Mouse (Mus musculus) CD4-positive, CD25-positive, alpha-beta regulatory T cell, adult 4 months (primary cell): ENCODE measurements around the gene Prkaca. TPM values are rescaled to one million over a fixed set of nuclear protein-coding genes. Genes with fewer than 3 reads are reported as not detected.

Experiments used
- ATAC-seq: one replicate; pipeline ENCODE4 v1.8.0; 2017
- polyA plus RNA-seq, 2 experiments: library from polyadenylated mRNA; unstranded; fragments of 100-300 nt; shearing (Covaris generic); gene quantifications; one replicate each; pipeline ENCODE4 v1.2.1; 2017

The Prkaca gene
- polyA plus RNA-seq, result 10 to 100 TPM in 1 of 2 experiments, 1 to 10 TPM in 1; 9.5 to 15.4 TPM

DNA sequence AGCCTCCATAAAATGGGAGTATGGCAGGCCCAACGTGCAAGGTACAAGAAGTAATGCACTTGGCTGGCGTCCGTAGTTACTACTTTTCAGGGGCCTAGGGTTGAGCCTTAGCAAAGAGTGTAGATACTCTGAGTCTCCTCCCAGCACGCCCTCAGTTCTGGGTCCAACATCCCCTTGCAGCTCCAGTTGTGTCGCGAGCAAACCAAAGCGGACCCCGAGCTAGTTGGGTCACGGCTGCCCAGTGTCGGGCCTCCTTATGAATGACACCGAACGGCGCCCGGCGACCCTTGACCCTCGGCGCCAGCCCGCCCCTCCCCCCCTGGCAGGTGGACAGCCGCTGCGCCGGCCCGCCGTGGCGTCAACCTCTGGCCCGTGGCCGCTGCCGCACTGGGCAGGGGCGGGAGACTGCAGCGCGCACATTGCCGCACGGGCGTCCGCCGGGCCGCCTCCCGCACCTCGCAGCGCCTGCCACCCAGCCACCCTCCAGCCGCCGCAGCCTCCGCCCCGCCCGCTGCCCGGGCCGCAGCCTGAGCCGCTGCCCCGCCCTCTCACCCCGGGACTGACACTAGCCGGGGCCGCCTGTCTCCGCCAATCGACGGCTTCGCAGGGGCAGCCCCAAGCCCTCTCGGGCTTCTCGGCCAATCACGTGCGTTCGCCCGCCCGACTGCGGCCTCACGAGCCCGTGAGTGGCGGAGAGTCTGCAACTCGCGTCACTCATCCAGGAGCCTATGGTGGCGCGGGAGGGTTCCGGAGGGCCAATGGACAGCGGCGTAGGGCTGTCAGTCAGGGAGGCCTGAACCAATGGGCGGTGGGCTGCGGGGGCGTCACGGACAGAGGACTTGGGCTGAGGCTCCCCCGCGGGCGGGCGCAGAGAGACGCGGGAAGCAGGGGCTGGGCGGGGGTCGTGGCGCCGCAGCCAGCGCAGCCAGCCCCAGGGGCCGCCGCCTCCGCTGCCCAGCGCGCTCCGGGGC lies at the start of gene Prkaca:
Gene Prkaca, plus strand, starts transcription at position 844 of the 971 bp plus-strand sequence.
- ATAC-seq, result peak; percentile 99

DNA sequence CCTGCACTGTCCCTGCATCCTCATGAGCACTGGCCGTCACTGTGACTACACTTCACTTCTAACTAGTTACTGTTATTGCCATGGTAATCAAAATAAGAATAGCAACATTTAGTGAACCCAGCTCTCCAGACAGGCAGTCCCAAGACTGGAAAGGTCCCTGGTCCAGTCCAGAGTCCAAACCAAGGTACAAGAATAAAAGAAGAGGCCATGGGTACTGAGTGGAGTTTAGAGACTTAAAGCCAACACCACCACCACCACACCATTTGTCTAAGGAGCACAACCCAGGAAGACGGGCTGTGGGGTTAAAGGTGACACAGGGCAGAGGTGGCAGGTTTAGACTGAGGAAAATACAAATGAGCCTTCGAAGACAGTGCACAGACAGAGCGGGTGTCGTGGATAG lies 48.2 kb upstream of the Prkaca start:
- ATAC-seq, result no peak

DNA sequence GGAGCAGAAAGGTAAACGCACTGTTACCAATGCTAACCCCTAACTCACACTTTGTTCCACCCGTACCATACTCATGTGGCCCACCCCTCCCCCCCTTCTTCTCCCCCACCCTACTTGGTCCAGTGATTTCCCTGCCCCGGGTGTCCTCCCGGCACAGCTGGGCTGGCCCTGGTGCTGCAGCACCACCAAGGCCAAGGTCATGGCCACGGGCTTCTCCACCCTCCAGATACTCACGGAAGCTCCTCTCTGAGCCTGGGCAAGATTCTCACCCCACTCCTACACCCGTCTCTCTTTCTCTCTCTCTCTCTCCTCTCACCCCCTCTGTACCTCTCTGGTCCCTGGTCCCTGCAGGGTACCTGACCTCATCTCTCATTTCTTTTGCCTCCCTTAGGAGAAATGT lies 46.5 kb upstream of the Prkaca start:
- ATAC-seq, result no peak

DNA sequence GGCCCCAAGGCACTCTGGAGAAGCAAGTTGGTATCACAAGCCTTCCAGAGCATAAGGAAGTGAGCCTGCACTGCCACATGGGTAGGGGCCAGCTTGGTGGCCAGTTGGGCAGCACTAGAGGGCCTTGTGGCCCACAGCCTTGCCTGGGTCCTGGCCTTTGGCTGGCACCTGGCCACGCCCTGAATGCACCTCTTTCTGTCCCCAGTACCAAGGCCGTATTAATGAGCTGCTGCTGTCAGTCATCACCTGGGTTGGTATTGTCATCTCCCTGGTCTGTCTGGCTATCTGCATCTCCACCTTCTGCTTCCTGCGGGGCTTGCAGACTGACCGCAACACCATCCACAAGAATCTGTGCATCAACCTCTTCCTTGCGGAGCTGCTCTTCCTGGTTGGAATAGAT lies 38.6 kb upstream of the Prkaca start:
- no peak for ATAC-seq

DNA sequence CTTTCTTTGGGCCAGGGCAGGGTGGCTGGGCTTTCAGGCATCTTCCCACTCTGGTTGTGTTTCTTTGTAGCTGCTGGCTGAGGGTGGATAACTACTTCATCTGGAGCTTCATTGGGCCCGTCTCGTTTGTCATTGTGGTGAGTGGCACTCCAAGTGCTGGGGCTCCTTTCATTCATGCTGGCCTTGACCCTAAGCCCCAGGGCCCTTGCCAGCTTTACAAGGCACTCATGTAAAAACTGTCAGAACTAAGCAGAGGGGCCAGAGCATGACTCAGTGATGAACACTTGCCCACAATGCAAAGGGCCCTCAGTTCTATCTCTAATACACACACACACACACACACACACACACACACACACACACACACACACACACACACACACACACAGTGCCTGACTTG lies 37.8 kb upstream of the Prkaca start:
- no peak for ATAC-seq

DNA sequence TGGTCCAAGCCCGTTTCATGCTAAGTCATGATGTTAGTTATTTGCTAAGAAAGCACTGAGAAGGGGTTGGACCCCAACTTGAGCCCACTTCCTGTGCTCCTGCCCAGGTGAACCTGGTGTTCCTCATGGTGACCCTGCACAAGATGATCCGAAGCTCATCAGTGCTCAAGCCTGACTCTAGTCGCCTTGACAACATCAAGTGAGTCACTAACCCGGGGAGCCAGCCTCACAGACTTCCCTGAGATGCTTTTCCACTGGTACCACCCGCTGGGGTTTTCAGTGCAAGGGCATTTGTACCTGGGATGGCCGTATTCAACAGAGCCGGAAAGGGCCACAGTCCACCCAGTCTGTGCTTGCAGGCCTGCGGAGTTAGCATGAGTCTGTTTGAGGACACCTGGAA lies 37.4 kb upstream of the Prkaca start:
- no peak for ATAC-seq

DNA sequence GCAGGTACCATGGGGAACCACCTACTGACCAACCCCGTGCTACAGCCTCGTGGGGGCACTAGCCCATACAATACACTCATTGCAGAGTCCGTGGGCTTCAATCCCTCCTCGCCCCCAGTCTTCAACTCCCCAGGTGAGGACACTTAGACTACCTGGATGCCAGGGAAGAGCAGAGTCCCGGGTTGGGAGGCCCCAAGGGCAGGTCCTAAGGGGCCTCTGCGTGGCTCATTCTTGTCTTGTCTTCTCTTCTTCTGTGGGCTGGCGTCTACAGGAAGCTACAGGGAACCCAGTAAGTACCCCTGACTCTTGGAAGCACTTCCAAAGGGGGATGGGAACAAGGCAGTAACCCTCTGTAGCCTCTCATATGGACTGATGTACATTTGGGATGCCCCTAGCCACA lies 35.1 kb upstream of the Prkaca start:
- ATAC-seq, result no peak

DNA sequence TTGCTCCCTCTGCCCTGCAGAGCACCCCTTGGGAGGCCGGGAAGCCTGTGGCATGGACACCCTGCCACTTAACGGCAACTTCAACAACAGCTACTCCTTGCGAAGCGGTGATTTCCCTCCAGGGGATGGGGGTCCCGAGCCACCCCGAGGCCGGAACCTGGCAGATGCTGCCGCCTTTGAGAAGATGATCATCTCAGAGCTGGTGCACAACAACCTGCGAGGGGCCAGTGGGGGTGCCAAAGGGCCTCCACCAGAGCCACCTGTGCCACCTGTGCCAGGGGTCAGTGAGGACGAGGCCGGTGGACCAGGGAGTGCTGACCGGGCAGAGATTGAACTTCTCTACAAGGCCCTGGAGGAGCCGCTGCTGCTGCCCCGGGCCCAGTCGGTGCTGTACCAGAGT lies 34.5 kb upstream of the Prkaca start:
- no peak for ATAC-seq

DNA sequence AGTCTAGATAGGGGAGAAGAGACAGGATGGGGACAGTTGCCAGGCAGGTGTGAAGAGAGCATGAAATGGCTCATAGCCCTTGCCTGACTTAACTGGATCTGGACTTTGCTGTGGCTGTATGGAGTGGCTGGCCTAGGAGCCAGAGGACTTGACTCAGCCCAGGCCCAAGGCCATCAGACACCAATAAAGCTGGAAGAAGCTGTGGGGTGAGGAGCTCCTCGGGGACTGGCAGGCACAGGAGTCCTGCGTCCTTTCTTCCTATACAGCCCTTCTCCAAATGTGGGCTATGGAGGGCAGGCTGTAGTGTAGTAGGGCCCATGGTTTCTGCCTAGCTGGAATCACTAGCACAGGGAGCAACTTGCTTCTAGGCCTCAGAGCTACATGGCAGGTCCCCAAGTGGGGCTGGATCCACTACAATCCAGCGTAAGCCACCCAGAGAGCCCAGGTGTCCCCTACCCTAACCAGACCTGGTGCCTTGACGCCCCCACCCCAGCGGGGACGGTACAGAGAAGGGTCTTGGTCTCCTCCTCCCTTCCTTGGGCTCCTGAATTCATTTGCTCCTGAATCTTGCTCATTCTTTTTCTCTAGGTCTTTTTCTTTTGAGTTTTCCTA lies 31.6 kb upstream of the Prkaca start:
- ATAC-seq, result no peak

DNA sequence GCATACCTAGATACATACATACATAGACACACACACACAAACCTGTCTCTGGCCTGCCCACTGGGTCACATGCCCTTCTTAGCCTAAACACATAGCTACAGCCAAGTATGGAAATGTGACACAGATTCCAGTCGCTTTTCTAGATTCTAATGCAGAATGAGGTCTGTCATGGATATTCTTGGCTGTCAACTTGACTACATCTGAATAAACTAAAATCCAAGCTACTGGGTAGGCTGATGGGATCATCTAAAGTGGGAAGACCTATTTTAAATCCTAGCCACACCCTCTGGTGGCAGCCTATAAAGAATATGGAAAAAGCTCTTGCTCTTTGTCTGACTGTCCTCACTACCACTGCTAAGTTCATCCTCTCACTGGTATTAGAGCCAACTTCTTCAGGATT lies 30.3 kb upstream of the Prkaca start:
- no peak for ATAC-seq

DNA sequence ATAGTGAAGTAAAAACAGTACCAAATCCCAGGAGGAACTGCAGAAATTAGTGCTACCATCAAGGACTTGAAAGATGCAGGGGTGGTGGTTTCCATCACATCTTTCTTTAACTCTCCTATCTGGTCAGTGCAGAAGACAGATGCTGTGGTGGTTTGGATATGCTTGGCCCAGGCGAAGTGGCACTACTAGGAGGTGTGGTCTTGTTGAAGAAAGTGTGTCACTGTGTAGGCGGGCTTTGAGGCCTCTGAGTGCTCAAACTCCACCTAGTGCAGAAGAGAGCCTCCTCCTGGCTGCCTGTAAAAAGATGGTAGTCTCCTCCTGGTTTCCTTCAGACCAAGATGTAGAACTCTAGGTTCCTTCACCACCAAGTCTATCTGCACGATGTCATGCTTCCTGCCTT lies 27.3 kb upstream of the Prkaca start:
- ATAC-seq, result no peak

DNA sequence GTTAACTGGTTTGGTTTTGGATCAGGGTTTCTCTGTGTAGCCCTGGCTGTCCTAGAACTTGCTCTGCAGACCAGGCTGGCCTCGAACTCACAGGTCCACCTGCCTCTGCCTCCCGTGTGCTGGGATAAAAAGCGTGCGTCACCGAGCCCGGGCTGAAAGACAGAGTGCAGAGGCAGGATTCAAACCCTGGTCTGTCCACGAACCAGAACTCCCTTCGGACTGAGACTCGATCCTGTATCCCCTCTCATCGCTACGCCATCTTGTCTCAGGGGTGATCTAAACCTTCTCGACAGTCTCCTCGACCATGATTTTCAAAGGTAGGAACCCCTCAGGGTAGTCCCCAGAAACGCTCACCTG lies 18.1 kb upstream of the Prkaca start:
- ATAC-seq, result no peak

DNA sequence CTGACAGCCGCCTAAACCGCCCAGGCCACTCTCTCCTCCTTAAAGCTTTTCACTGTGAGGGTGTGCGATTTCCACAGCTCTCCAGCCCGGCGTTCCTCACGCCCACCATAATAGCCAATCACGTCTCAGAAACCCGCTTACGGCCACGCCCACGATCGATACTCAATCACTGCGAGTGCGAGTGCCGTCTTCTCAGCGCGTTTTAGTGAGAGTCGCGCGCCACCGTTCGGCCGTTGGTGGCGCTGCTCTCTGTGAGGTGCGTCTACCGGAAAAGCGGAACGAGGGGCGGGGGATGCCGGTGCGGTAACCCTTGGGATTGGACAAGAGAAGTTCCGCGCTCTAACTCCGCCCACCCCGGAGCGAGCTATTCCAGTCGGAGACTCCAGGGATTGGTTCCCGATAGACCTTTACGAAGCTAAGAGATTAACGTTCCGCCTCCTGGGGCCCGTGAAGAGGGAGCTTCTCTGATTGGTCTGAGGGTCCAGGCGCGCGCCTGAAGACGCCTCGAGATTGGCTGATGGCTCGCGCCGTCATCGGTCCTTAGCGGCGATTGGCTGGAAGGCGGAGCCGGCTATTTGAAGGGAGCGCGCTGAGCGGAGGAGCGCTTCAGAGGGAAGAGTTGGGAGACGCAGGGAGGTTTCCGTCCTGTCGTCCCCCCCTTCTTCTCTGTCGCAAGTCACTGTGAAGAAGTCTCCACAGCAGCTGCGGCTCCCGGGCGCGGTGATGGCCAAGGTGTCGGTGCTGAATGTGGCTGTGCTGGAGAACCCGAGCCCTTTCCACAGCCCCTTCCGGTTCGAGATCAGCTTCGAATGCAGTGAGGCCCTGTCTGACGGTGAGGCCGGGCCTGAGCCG lies 17.5 kb upstream of the Prkaca start, which contains the start of the genes Gm10644 and Asf1b:
Gene Gm10644, minus strand, starts transcription at position 100 of the 852 bp plus-strand sequence.
Gene Asf1b, plus strand, starts transcription at position 402 of the 852 bp plus-strand sequence.
- peak; percentile 91 for ATAC-seq

DNA sequence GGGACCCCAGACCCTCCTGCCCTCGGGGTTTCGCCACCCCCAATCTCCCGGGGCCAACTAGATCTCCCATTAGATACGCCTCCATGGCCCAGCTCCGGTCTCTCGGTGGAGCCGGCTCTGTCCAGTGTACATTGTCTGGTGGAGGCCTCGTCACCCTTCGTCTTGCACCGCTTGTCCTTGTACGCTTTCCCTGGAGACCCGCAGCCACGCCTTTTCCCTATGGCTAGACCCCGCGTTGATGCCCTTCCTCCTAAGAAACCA lies 16.9 kb upstream of the Prkaca start:
- ATAC-seq, result no peak

DNA sequence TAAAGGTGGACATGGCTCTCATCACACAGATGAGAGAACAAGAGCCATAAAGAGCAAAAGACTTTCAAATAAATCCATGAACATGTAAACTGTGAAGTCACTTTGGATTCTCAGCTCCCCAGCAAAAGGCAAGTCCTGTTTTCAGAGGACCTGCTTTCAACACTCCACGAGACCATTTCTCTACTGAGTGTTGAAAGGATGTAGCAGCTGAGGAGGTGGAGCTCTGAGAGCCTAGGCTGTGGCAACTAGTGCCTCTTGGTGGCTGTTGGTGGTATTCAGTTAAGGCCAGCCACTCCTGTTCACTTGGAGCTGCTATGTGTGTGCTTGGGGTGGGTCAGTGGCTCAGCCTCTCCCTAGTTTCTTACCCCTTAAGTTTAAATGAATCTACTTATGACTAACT lies 16.0 kb upstream of the Prkaca start:
- ATAC-seq, result no peak

DNA sequence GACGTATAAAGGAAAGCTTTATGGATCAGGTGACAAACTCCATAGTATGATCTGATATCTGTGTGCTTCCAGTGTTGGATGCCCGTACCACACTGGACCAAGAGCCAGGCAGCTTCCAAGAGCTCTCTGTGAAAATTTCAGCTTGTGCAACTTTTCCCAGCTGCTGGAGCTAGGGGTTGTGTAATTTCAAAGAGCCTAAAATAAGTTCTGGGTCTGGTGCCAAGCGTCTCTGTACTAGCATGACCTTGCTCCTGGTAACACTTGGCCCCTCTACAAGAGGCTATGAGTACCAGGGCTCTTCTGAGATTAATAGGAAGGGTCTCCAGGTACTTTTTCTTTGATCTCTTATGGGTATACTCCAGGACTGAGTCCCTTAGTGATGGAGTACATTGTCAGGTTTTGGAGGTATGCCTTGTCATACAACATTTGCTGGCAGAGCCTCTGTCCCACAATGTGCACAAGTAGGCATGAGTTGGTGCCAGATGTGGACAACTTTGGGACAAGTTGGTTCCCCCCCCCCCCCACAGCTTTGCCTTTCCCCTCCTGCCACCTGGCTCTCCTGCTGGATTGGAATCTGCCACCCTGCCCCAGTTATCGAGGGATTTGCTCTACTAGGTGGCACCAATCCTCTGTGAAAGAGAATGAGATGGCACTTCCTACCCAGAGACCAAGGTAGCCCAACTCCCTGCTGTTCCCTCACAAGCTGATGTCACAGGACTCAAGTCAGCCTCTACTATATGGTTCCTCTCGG lies 8.6 kb upstream of the Prkaca start:
- no peak for ATAC-seq

DNA sequence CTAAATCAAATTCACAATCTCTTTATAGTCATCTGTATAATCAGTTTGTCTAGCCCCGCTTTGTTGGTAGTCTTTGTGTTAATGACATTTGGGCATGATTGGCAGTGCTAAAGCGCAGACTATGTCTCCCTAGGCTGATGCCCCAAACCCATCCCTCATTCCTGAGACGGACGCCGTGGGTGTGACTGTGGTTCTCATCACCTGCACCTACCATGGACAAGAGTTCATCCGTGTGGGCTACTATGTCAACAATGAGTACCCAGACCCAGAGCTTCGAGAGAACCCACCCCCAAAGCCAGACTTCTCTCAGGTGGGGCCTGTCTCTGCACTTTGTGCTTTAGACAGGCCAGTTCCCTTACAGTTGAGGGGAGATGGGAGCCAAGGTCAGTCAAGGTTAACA lies 5.1 kb upstream of the Prkaca start:
- ATAC-seq, result no peak

DNA sequence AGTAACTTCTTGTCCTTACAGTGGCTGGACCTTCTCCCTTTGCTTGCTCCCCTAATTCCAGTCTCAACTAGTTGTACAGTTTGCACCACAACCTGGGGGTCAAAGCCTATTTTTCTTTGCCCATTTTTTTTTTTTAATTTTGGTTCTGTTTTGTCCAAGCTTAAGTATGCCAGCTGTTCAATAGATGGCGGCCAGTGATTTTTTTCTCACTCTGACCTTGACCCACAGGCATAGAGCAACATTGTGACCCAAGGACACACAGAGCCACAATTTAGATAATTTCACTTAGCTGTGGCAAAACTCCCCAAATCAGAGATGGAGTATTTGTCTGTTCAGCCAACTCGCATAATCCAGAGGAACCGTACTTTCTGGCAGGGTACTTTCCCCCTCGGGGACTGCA lies 1.7 kb upstream of the Prkaca start:
- ATAC-seq, result no peak

DNA sequence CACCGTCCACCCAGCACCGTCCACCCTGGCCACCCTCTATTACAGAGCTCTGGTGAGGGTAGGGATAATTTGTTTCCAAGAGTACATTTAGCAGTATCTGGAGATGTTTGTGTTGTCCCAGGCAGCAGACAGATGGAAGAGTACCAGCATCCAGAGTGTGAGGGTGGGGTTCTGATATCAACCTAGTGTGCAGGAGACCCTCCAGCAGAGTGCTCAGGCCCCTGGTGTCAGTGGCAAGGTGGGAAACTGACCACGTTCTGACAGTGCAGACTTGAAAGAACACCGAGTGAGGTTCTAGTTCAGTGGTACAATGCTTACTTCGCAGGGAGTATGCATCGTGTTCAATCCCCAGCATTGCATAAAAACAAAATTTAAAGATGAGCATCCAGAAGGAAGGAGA lies 1.1 kb upstream of the Prkaca start:
- ATAC-seq, result no peak

DNA sequence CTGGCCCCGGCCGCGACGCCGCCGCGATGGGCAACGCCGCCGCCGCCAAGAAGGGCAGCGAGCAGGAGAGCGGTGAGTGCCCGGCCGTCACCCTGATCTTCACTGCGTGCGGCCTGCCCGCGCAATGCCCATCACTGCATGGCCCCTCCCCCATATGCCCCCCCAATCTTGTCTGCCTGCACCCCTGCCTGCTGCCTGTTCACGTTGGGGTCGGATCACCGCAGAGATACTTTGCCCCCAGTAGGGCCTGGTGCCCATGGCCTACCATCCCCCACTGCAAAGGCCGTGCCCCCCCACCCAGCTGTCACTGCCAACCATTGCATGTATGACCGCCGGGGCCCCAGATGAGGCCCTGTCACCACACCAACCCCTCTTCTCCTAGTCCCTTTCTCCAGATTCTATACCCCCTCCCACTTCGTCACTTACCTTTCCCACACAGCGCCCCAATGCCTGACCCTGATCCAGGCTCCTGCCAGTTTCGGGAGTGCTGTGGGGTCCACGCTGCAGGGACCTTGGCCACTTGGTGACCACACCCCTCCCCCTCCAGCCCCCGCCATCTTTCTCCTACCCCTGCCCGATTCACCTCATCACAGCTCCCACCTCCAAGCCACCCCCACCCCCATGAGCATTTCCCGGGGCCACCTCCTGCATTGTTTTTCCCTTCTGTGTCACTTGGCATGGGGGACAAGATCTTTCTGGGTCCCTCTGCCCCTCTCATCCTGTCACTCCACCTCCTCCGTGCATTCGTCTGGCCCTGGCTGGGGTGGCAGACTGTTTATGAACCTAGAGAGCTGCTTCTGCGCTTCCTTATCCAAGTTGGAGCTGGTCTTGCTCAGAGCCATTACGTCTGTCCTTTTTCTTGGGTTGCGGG lies 603 bp downstream of the Prkaca start:
- ATAC-seq, result no peak

DNA sequence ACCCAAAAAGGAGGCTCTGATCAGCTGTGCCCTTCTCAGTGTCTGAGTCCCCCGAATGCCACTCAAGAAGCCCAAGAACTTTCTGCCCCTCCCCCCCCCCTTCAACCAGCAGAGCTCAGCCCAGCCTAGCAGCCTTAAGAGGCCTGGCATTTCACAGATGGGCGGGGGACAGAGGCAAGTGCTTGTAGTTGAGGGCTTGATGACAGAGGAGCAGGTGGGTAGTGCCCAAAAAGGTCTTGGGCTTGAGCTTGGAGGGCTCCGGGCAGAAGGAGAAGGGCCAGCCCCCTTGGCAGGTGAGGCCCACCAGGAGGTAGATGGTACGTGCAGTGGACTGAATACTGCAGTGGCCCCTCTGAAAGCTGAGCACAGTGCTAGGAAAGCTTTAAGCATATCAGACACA lies 1.7 kb downstream of the Prkaca start:
- ATAC-seq, result no peak
